Mouse (Mus musculus) liver (tissue): ENCODE measurements around the gene Sez6l2.

ENCODE experiments used
- DNase-seq: peaks from one replicate; pipeline ENCODE4 v3.0.0-alpha.2; 2020; ENCODE audit warnings: mixed read lengths

Sez6l2 gene

DNA sequence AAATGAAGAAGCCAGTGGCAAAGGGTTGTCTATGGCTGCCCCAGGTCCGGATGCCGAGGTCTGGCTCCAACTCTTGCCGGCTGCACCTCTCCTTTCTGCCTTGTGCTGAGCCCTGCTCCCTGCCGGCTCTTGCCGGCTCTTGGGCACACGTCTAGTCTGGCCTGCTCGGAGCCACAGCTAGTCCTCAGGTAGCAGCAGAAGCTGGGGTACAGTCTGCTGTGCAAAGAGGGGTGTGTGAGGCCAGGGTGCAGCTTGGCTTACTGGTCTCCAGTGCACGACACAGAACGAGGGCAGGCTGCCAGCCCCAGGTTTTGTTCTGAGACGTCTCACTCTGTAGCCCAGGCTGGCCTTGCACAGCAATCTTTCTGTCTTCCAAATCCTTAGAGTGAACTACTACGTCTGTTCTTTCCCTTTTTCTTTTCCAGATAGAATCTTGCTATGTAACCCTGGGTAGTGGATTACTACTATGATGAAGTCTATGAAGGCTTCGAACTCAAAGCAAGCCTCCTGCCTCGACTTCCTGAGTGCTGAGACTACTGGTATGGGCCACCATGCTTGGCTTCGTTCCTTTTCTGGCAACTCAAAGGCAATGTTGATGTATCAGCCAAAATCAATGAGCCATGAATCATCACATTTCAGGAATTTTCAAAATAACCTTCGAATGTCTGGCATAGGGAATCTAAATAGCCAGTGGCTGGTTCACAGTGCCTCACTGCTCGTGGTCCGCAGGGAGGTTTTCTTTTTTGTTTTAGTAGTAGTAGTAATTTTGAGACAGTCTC lies 59.1 kb downstream of the Sez6l2 start:
- no peak for DNase-seq

DNA sequence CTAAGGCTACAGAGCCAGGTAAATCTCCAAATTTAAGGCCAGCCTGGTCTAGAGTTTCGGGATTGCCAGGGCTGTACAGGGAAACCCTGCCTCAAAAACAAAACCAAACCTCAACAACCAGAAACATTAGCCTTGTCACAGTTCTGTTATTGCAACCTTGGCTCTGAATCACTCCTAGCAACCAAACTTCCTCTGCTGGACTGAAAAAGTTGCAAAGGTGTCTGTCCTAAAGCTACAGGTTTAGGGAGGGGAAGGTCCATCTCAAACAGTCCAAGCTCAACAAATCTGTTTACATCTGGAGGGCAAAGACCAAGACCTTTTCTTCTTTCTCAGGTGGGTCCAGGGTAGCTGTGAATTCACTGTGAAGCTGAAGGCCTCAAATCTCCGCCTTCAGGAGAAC lies 60.7 kb downstream of the Sez6l2 start:
- DNase-seq = no peak

DNA sequence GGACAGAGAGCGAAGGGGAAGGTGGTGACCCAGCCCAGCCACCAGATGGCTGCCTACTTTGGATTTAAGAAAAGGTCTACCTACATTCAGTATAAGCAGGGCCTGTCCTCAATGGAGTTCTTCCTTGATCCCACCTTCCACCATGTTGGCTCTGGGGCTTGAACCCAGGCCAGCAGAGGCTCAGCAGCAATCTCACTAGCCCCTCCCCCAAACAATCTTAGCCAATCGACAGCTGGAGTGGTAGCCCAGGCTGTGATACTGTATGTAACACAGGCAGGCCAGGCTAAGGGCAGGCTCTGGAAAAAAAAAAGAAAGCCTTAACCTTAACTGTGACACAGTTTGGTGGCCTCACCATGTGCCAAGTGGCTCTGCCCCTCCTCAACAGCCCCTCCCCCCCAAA lies 61.4 kb downstream of the Sez6l2 start:
- DNase-seq = no peak

DNA sequence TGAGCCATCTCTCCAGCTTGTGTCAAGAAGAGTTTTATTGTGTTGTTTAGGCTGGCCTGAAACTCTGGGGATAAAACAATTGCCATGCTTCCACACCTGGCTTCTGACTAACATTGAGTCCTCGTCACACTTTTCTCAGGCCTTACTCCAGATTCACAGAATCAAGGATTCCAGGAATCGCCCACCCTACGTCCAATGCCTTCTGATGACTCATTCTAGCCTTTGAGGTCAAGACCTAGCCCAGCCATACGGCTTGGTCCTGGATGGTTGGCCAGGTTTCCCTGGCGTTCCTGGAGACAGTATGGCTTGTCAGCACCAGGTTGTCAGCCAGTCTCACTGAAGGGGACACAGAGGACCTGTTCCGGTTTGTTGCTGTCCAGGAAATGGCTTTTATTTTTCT lies 62.0 kb downstream of the Sez6l2 start:
- DNase-seq = no peak

DNA sequence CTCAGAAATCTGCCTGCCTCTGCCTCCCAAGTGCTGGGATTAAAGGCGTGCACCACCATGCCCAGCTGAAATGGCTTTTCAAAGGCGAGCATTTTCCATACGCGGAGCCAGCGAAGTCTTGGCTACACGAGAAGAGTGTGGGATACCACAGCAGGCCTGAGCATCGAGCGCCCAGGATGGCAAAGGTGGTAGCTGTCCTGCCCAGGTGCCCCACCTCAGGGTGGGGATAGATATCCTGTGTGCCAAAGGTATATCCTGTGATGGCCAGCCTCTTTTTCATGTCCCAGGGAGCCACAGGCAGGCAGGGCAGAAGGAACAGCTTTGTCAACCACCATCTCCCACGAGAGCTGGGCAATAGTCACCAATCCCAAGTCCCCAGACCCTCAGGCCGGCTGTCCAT lies 62.5 kb downstream of the Sez6l2 start:
- no peak for DNase-seq

DNA sequence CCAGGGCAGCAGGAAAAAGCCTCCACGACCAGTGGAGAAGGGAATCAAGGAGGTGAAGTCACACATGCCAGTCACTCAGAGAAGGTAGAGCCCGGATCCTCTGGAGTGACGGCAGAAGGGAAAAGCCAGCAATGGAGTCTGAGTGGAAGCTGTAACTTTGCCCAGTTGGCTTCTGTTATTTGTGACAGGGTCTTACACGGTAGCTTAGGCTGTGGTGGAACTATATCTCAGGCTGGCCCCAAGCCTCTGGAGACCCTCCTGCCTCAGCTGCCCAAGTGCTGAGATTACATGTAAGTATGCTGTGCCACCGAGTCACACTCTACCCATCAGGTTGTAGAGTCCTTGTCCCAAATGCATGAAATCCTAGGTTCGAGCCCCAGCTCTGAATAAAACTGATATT lies 63.0 kb downstream of the Sez6l2 start:
- no peak for DNase-seq

DNA sequence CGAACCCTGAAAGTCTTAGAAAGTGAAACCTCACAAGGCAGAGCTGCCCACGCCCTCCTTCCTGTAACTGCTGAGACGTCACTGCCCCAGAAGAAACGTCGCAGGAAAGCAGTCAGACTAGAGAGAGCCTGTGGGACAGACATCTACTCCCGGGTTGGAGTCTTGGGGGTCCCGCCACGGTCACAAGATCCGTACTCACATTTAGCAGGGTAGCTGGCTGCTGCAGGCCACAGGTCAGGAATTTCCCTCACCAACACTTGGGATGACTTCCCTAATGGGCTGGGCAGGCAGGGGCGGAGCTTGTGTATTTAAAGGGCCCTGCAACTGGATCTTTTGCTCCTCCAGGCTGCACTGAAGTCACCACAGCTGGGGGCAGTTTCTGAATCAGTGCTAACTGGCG lies 64.0 kb downstream of the Sez6l2 start, which contains the start of gene Mvp:
Gene Mvp (minus strand): TSS at position 302 of the 400 bp plus-strand sequence.
- DNase-seq = peak; percentile 68

DNA sequence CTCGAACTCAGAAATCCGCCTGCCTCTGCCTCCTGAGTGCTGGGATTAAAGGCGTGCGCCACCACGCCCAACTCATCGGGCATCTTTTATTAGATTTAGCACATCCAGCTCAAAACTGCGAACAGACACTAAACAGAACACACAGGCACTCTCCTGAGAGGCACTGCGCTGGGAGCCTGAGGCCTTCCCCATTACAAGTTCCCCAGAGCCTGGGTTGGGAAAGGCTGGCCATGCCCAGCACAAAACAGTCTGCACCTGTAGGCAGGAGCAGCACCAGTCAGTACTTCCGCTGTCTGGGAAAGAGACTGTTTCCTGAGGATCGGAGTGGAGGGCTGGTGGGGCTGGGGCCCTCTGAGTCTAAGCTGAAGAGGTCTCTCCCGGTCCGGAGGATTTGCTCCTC lies 64.6 kb downstream of the Sez6l2 start:
- no peak for DNase-seq

DNA sequence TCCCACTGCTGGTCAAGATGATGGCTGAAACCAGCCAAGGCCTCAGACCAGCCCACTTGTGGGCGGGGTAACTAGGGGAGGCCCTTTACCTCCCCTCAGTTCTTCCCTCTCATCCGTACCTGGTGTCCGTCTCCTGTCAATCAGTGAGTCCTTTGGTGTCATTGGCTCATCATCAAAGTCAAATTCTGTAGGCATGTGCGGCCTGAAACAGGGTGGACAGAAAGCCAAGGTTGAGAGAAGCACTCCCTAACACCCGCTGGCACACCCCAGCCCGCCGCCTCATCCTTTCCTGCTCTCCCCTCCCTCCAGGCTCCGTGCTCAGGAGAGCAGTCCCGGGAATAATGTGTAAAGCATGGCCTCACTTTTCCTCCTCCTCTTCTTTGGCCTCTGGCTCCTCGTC lies 65.7 kb downstream of the Sez6l2 start:
- DNase-seq = peak; percentile 79

DNA sequence TGATC lies 65.9 kb downstream of the Sez6l2 start, which contains the start of gene Pagr1b:
Gene Pagr1b (minus strand): TSS at position 4 of the 5 bp plus-strand sequence.
- no peak for DNase-seq

DNA sequence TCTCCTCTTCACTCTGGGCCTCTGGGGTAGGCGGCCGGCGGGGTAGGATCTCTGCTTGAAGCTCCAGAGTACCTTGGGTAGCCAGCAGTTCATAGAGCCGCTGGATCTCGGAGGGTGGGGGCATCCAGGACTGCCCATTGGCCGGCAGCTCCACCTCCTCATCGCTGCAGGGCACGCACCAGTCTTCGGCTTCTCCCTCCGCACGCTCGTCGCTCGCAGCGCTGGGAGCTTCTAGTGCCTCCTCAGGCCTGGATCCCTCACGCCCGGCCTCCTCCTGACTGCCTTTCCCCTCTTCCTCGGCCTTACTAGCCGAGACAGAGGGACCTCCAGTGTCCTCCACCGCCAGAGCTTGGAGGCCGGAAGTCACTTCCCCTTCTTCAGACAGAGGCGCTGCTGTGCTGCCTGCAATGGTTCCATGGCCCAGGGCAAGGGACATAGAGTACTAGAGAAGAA lies 66.1 kb downstream of the Sez6l2 start:
- peak; percentile 80 for DNase-seq

DNA sequence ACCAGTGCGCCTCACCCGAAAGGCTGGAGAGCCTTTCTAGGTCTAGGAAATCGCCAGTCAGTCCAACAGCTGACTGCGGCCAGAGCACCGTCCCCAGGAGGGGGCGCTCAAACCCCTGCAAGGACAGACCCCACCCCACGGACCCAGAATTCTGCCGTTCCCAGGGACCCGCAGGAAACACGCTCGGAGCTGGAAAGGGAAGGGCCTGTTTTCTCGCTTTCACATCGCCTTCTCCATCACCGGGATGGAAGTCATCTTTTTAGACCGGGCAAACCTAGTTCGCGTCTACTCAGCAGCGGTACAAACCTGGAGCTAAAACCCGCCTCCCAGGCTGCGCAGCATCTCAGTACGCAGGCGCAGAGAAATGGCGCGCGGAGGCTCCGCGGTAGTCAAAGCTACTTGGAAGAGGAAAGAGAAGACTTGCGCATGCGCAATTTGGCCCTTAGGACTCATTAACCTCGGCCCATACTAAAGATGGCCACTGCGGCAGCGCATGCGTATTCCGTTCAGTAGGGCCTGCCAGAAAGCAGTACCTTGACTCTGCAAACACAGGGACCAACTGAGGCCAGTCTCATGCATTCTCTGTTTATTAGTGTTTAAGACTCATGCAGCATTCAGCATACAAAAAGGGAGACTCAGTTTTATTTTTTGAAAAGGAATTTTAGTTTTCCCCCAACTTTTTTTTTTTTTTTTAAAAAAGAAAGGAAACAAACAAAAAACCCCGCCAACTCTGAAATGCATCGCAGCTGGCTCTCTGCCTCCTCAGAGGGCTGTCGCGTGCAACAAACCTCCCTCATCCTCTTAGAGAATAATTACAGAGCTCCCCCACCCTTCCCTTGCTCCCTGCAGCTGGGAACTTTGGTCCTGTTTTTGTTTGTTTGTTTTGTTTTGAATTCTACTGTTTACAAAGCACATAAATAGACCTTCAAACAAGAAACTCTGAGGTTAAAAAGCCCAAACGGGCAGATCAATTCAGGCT lies 66.9 kb downstream of the Sez6l2 start, which contains the start of gene Pagr1a:
Gene Pagr1a (minus strand): TSS at position 382 of the 979 bp plus-strand sequence.
- DNase-seq = peak; percentile 99

DNA sequence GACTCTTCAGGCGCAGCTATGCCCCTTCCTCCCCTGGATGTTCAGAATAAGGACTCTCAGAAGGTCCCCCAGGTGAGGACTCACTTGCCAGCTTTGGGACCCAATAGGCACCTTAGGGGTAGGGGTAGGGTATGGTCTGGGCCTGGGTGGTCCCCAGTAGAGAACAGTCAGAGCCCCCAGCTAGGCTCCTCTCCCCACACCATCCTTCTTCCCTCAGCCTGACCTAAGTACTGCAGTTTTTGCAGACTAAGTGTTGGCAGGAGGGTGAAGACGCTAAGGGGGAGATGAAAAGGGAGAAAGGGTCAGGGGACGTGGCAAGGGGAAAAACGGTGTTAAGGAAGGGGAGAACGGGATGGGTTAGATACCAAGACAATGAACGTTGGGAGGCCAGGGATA lies 67.6 kb downstream of the Sez6l2 start:
- DNase-seq = no peak

DNA sequence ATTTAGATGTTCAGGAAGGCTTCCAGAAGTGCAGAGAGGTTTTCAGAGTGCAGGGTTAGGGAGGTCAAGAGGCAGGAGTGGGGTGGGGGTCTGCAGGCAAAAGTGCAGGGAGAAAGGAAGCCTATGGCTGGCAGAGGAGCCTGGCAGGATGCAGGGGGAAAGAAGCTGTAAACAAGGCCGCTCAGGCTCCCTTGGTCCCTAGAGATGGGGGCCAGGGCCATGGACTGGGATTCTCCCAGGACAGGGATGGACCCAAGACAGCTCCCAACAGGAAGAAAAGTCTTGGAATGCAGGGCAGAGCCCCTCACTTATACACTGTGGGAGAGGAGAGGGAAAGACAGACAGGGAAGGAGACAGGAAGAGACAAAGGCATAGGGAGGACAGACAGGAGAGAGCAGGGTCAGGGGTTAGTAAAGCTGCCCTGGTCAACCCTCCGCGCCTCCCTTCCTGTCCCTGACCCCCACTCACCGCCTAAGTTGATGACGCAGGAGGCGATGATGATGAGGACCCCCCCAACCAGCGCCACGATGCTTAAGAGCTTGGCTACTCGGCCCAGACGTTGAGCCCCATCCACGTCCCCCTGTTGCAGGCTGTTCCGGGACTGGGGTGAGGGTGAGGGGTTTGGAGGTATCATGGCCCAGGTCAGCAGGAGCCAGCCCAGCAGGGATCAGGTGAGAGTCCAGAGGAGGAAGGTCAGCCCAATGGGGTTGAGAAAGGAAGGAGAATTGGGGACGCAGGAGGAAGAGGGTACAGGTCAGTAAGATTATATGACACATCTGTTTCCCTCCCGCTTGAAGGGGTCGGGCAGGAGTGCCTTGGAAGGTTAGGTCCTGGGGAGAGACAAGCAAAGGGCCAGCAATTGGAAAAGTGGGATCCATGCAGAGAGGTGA lies 68.3 kb downstream of the Sez6l2 start:
- no peak for DNase-seq

DNA sequence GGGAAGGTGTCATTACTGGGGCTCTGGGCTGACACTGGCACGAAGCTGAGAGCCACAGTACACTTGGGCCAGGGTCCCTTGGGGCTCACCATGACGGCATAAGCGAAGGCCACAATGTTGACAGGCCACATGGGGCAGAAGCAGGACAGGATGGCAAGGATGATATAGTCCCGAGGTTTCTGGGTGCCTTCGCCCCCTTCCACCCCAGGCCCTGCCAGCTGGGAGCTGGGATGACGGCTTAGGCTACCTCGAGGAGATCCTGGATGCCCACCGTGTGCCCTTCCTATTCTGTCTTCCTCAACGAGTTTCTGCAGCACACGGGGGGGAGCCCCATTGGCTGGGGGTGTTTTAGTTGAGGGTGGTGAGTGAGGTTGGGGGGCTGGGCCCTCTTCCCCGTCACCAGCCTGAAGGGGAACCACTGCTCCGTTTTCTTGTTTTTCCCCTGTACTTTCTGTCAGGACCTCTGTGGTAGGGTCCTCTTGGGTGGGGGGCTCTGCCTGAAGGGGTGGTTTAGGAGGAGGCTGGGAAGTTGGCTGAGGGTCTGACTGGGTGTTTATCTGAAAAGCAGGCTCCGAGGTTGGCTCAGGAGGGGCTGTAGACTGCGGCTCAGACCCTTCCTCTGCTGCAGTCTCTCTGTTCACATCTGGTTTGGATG lies 69.1 kb downstream of the Sez6l2 start:
- DNase-seq = no peak

DNA sequence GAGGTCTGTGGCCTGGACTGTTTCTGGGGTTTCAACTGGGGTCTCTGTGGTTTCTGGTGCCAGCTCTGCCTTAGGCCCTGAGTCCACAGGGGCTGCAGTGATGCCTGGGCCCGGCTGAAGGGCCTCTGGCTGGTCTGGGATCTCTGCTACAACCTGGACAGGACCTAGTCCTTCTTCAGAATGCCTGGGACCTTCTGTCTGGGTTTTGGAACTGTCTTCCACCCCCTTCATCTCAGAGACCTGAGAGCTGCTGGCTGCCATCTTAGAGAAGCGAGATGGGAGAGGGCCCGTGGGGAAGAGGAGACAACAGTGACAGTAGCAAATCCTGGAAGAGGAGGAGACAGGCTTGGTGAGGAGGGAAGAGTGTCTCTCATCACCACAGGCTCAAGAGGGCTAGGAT lies 69.7 kb downstream of the Sez6l2 start:
- no peak for DNase-seq
